Mouse (Mus musculus): ENCODE measurements at regions not wholly inside any gene's neighbourhood (a gene's known extent, or its start where the extent isn't known, plus 50 kb on each side); places are given as distances from the start of the nearest gene placed in this dataset.

GRCm38 (mm10) chr12:15388574-15388973 lies 428.1 kb downstream of the Trib2 start:
- DNase-seq (ENCODE audit: low read depth in 3 of 3, low spot score in 3 of 3): no peak
- TF ChIP-seq CTCF (IDR thresholded peaks at IDR 0.05; ENCODE audit: low read depth) (no peak), EP300 (IDR thresholded peaks at IDR 0.05; ENCODE audit: low read depth) (no peak)
- 39% methylated on average over 1 of the region's 1 CpGs for WGBS (ENCODE audit: insufficient replicate concordance)
- no peak overlapping the region for H3K9ac ChIP-seq (replicated peaks)
- no peaks in the 10 kb centered on the region for H3K27me3 ChIP-seq (ENCODE audit: control insufficient read depth, insufficient read depth, low read length)
- no peak overlapping the region for H3K27ac ChIP-seq
- no peaks in the 10 kb centered on the region for H3K9me3 ChIP-seq (ENCODE audit: control insufficient read depth, low read length)
- H3K4me3 ChIP-seq (ENCODE audit: insufficient read depth in 1 of 2, low read depth in 2 of 2, low read length in 2 of 2): no peak overlapping the region
- ATAC-seq (ENCODE audit: insufficient read depth): no peak
- H3K4me2 ChIP-seq (ENCODE audit: low read depth): no peak overlapping the region
- H3K36me3 ChIP-seq (replicated peaks; ENCODE audit: control insufficient read depth, insufficient read depth, low read depth): no peaks in the 10 kb centered on the region
- no peaks in the 10 kb centered on the region for H3K4me1 ChIP-seq (replicated peaks; ENCODE audit: control insufficient read depth in 2 of 2, insufficient read depth in 2 of 2, low read length in 1 of 2)

DNA sequence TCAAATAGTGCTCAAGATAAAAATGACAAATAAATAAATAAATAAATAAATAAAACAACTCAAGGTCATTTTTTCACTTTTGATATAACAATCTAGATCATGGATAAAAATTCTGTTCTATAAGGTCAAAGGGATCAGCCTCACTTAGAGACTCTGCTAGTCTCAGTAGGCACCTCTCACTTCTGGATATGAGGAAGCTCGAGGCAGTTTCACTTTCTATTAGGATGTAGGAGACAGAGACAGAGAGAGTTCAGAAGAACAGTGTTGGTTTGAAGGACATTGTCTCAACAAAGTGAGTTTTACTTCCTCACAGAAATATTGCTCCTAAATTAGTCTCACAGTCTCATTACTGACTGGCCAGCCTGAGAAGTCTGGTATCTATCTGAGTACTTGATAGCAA lies 458.9 kb downstream of the Trib2 start:
- WGBS (ENCODE audit: insufficient replicate concordance): 32% methylated on average over 1 of the region's 1 CpGs
- Histone ChIP-seq H3K9me3 (ENCODE audit: control insufficient read depth, low read length) (no peaks in the 10 kb centered on the region), H3K4me2 (ENCODE audit: low read depth) (no peak overlapping the region), H3K36me3 (replicated peaks; ENCODE audit: control insufficient read depth, insufficient read depth, low read depth) (no peaks in the 10 kb centered on the region), H3K4me1 (replicated peaks; ENCODE audit: control insufficient read depth in 2 of 2, insufficient read depth in 2 of 2, low read length in 1 of 2) (no peaks in the 10 kb centered on the region), H3K27ac (no peak overlapping the region), H3K27me3 (ENCODE audit: control insufficient read depth, insufficient read depth, low read length) (no peaks in the 10 kb centered on the region), H3K9ac (replicated peaks) (no peak overlapping the region), H3K4me3 (ENCODE audit: insufficient read depth in 1 of 2, low read depth in 2 of 2, low read length in 2 of 2) (no peak overlapping the region)
- ATAC-seq (ENCODE audit: insufficient read depth) (no peak), DNase-seq (ENCODE audit: low read depth in 3 of 3, low spot score in 3 of 3) (no peak)
- TF ChIP-seq CTCF (IDR thresholded peaks at IDR 0.05; ENCODE audit: low read depth): no peak
- TF ChIP-seq EP300 (IDR thresholded peaks at IDR 0.05; ENCODE audit: low read depth): no peak

GRCm38 (mm10) chr12:15320697-15321449 lies 495.8 kb downstream of the Trib2 start:
- Histone ChIP-seq H3K27me3 (ENCODE audit: control insufficient read depth, insufficient read depth, low read length) (no peaks in the 10 kb centered on the region), H3K4me3 (ENCODE audit: insufficient read depth in 1 of 2, low read depth in 2 of 2, low read length in 2 of 2) (no peak overlapping the region), H3K36me3 (replicated peaks; ENCODE audit: control insufficient read depth, insufficient read depth, low read depth) (no peaks in the 10 kb centered on the region), H3K27ac (no peak overlapping the region), H3K4me2 (ENCODE audit: low read depth) (no peak overlapping the region), H3K9ac (replicated peaks) (no peak overlapping the region), H3K4me1 (replicated peaks; ENCODE audit: control insufficient read depth in 2 of 2, insufficient read depth in 2 of 2, low read length in 1 of 2) (no peaks in the 10 kb centered on the region), H3K9me3 (ENCODE audit: control insufficient read depth, low read length) (no peaks in the 10 kb centered on the region)
- ATAC-seq (ENCODE audit: insufficient read depth) (no peak), DNase-seq (ENCODE audit: low read depth in 3 of 3, low spot score in 3 of 3) (no peak)
- WGBS (ENCODE audit: insufficient replicate concordance): 48% methylated on average over 5 of the region's 5 CpGs
- TF ChIP-seq CTCF (IDR thresholded peaks at IDR 0.05; ENCODE audit: low read depth): no peak
- no peak for TF ChIP-seq EP300 (IDR thresholded peaks at IDR 0.05; ENCODE audit: low read depth)

GRCm38 (mm10) chr12:15319647-15320046 lies 497.1 kb downstream of the Trib2 start:
- DNase-seq (ENCODE audit: low read depth in 3 of 3, low spot score in 3 of 3) (no peak), ATAC-seq (ENCODE audit: insufficient read depth) (no peak)
- Histone ChIP-seq H3K9me3 (ENCODE audit: control insufficient read depth, low read length) (no peaks in the 10 kb centered on the region), H3K27me3 (ENCODE audit: control insufficient read depth, insufficient read depth, low read length) (no peaks in the 10 kb centered on the region), H3K9ac (replicated peaks) (no peak overlapping the region), H3K4me1 (replicated peaks; ENCODE audit: control insufficient read depth in 2 of 2, insufficient read depth in 2 of 2, low read length in 1 of 2) (no peaks in the 10 kb centered on the region), H3K4me2 (ENCODE audit: low read depth) (no peak overlapping the region), H3K27ac (no peak overlapping the region), H3K4me3 (ENCODE audit: insufficient read depth in 1 of 2, low read depth in 2 of 2, low read length in 2 of 2) (no peak overlapping the region), H3K36me3 (replicated peaks; ENCODE audit: control insufficient read depth, insufficient read depth, low read depth) (no peaks in the 10 kb centered on the region)
- TF ChIP-seq CTCF (IDR thresholded peaks at IDR 0.05; ENCODE audit: low read depth): no peak
- no peak for TF ChIP-seq EP300 (IDR thresholded peaks at IDR 0.05; ENCODE audit: low read depth)
- WGBS (ENCODE audit: insufficient replicate concordance): 24% methylated on average over 1 of the region's 1 CpGs

- Histone ChIP-seq H3K27me3 (ENCODE audit: control insufficient read depth, insufficient read depth, low read length) (no peaks in the 10 kb centered on the region), H3K4me3 (ENCODE audit: insufficient read depth in 1 of 2, low read depth in 2 of 2, low read length in 2 of 2) (no peak overlapping the region), H3K4me1 (replicated peaks; ENCODE audit: control insufficient read depth in 2 of 2, insufficient read depth in 2 of 2, low read length in 1 of 2) (no peaks in the 10 kb centered on the region), H3K36me3 (replicated peaks; ENCODE audit: control insufficient read depth, insufficient read depth, low read depth) (no peaks in the 10 kb centered on the region), H3K9me3 (ENCODE audit: control insufficient read depth, low read length) (no peaks in the 10 kb centered on the region), H3K4me2 (ENCODE audit: low read depth) (no peak overlapping the region), H3K9ac (replicated peaks) (no peak overlapping the region), H3K27ac (no peak overlapping the region)
- 63% methylated on average over 2 of the region's 2 CpGs for WGBS (ENCODE audit: insufficient replicate concordance)
- DNase-seq (ENCODE audit: low read depth in 3 of 3, low spot score in 3 of 3) (no peak), ATAC-seq (ENCODE audit: insufficient read depth) (no peak)
- TF ChIP-seq CTCF (IDR thresholded peaks at IDR 0.05; ENCODE audit: low read depth) (no peak), EP300 (IDR thresholded peaks at IDR 0.05; ENCODE audit: low read depth) (no peak)
Measured at GRCm38 (mm10) chr12:15294898-15295297, 521.8 kb downstream of the Trib2 start.

Measured in liver, embryonic 14.5 days (tissue).